Mouse (Mus musculus) C2C12 (cell line): ENCODE measurements around the gene Cnn2. TPM values are rescaled to one million over a fixed set of nuclear protein-coding genes. Genes with fewer than 3 reads are reported as not detected.

Experiments used
- H3K27me3 ChIP-seq: one replicate; pipeline ENCODE4 v1.6.1; 2011; ENCODE audit not compliant: control insufficient read depth, insufficient read depth, insufficient read length
- H3K36me3 ChIP-seq: one replicate; pipeline ENCODE4 v1.6.1; 2011; ENCODE audit not compliant: control insufficient read depth, insufficient read depth
- H3K4me3 ChIP-seq: one replicate; pipeline ENCODE4 v1.5.1; 2011; ENCODE audit warnings: mild to moderate bottlenecking, control low read depth; ENCODE audit not compliant: poor library complexity, insufficient read depth, severe bottlenecking
- H3K79me2 ChIP-seq: one replicate; pipeline ENCODE4 v1.6.1; 2011; ENCODE audit not compliant: control insufficient read depth, insufficient read depth
- H3K79me3 ChIP-seq: one replicate; pipeline ENCODE4 v1.6.1; 2011; ENCODE audit warnings: low read depth, control low read depth
- H3ac ChIP-seq: one replicate; pipeline ENCODE3; 2011; ENCODE audit warnings: low read depth; ENCODE audit not compliant: control insufficient read depth, insufficient read length
- CEBPB ChIP-seq: IDR thresholded peaks from one replicate; pipeline ENCODE4 v1.6.1; 2011; ENCODE audit warnings: low read depth, mild to moderate bottlenecking, control low read depth, moderate library complexity
- CTCF ChIP-seq: IDR thresholded peaks from one replicate; pipeline ENCODE4 v1.5.1; 2011; ENCODE audit not compliant: control insufficient read depth, insufficient read depth, insufficient read length
- FOSL1 ChIP-seq: IDR thresholded peaks from one replicate; pipeline ENCODE4 v1.8.0; 2011; ENCODE audit warnings: mild to moderate bottlenecking, low read length; ENCODE audit not compliant: poor library complexity, insufficient read depth, severe bottlenecking
- MAX ChIP-seq: IDR thresholded peaks from one replicate; pipeline ENCODE4 v1.6.1; 2011; ENCODE audit warnings: mild to moderate bottlenecking, control low read depth
- MYOD1 ChIP-seq: IDR thresholded peaks from one replicate; pipeline ENCODE4 v1.6.1; 2011; ENCODE audit warnings: low read depth; ENCODE audit not compliant: control insufficient read depth, insufficient read length
- MYOG ChIP-seq: IDR thresholded peaks from one replicate; pipeline ENCODE4 v1.6.1; 2011; ENCODE audit not compliant: control insufficient read depth, insufficient read length; ENCODE audit errors: extremely low read depth
- USF1 ChIP-seq: IDR thresholded peaks from one replicate; pipeline ENCODE4 v1.6.1; 2011; ENCODE audit warnings: low read depth, mild to moderate bottlenecking, control low read depth, moderate library complexity
- long read RNA-seq, 2 experiments: library from polyadenylated mRNA; unstranded; transcript quantifications; one replicate each; pipeline ENCODE4 v2.0.0; 2019 to 2020
- polyA plus RNA-seq: library from polyadenylated mRNA; unstranded; fragments of >200 nt; fragmentation: generic; extraction: Trizol; gene quantifications from one replicate; pipeline ENCODE4 v1.2.1, GENCODE M21; 2012; ENCODE audit warnings: missing spikeins

Gene Cnn2
- 437 TPM for polyA plus RNA-seq
- long read RNA-seq, experiment 1, transcript Cnn2-201 (7 exons, 2,460 nt), result major isoform, 683 of 784 reads
- long read RNA-seq, experiment 1, partial matches to known transcripts, result 83 of 784 reads
- long read RNA-seq, experiment 1, other reads (novel, unspliced or antisense), result 18 of 784 reads
- long read RNA-seq, experiment 2, transcript Cnn2-201 (7 exons, 2,460 nt), result major isoform, 3,670 of 3,752 reads
- long read RNA-seq, experiment 2, partial matches to known transcripts, result 23 of 3,752 reads
- long read RNA-seq, experiment 2, other reads (novel, unspliced or antisense), result 59 of 3,752 reads

GRCm38 (mm10) chr10:79988506-79989271, at the start of gene Cnn2:
TSS of gene Cnn2 (plus strand) at chr10:79988584.
- H3K79me2 ChIP-seq, result peaks cover 59% of the 10 kb centered on the region
- peak within 1 kb of the TSS; percentile 76 for H3ac ChIP-seq
- peaks cover 36% of the 10 kb centered on the region for H3K79me3 ChIP-seq
- TF ChIP-seq CTCF (no peak), CEBPB (no peak), MYOG (no peak), MAX (no peak), USF1 (no peak), MYOD1 (no peak), FOSL1 (no peak)
- H3K36me3 ChIP-seq, result peaks cover 31% of the 10 kb centered on the region
- H3K4me3 ChIP-seq, result peak within 1 kb of the TSS; percentile 94
- no peaks in the 10 kb centered on the region for H3K27me3 ChIP-seq

DNA sequence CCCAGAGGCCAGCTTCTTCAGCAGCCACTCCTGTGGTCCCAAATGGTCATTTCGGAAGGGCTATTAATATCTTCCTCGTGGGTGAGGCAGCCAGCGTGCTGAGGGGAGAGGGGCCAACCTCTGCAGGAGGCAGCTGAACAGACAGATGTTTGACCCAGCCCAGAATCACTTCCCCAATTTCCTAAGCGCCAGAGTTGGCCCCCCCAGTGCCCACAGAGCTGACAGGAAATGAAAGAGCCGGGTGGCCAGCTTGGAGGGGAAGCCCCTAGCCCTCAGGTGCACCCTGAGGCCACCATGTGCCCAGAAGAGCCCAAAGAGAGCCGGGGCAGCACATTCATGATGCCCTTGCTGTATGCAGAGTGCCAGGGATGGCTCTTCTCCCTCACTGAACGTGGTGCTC, 47.6 kb upstream of the Cnn2 start:
- no peaks in the 10 kb centered on the region for H3K36me3 ChIP-seq

DNA sequence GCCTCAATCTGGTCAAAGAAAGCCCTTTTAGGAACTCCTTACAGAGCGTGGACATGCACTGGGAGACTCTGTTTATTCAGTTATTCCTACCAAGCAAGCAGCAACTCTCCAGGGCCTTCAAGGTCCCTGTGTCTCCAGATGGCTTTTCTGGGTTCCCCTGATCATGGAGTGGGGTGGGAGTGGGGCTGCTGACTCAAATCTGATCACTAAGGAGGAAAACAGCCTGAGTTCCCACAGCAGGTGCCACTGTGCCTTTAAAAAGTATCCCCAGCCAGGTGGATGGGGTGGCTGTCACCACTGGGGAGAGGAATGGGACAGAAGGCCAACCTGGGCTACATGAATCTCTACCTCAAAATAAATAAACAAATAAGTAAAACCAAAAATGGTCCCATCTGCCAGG, 45.4 kb upstream of the Cnn2 start:
- Histone ChIP-seq H3K79me3 (no peaks in the 10 kb centered on the region), H3K79me2 (no peaks in the 10 kb centered on the region), H3K4me3 (no peak overlapping the region), H3ac (no peak overlapping the region), H3K36me3 (no peaks in the 10 kb centered on the region), H3K27me3 (no peaks in the 10 kb centered on the region)
- no peak for TF ChIP-seq MAX
- no peak for TF ChIP-seq MYOD1
- no peak for TF ChIP-seq FOSL1
- no peak for TF ChIP-seq MYOG
- TF ChIP-seq CTCF, result no peak
- no peak for TF ChIP-seq USF1
- TF ChIP-seq CEBPB, result no peak

More for the DNA sequence above, 47.6 kb upstream of the Cnn2 start:
- Histone ChIP-seq H3K4me3 (no peak overlapping the region), H3ac (no peak overlapping the region), H3K79me3 (no peaks in the 10 kb centered on the region), H3K79me2 (no peaks in the 10 kb centered on the region), H3K27me3 (no peaks in the 10 kb centered on the region)
- no peak for TF ChIP-seq CEBPB
- TF ChIP-seq CTCF, result no peak
- no peak for TF ChIP-seq MYOD1
- no peak for TF ChIP-seq USF1
- TF ChIP-seq MAX, result no peak
- TF ChIP-seq FOSL1, result no peak
- TF ChIP-seq MYOG, result no peak

DNA sequence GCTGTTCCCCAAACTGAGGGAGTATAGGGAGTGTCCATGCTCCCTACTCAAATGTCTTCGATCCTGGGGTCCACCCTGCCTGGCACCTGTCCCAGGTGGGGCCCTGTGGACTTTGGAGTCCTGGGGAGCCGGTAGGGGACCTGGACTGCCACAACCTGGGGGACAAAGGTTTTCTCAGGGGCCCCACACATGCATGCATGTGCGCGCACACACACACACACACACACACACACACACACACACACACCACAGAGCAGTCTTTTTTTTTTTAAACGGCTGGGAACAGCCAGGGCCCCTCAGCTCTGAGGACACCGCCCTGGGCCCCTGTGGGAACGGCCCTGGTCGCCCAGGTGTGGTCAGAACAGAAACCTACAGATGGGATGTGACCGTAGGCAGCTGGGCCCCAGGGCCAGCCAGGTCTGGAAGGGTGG, 44.9 kb upstream of the Cnn2 start:
- H3K79me3 ChIP-seq, result no peaks in the 10 kb centered on the region
- H3K4me3 ChIP-seq, result no peak overlapping the region
- H3K36me3 ChIP-seq, result no peaks in the 10 kb centered on the region
- H3K79me2 ChIP-seq, result no peaks in the 10 kb centered on the region
- H3K27me3 ChIP-seq, result no peaks in the 10 kb centered on the region
- H3ac ChIP-seq, result no peak overlapping the region
- TF ChIP-seq USF1 (no peak), MYOD1 (no peak), MAX (no peak), CEBPB (no peak), MYOG (no peak), FOSL1 (no peak), CTCF (no peak)

DNA sequence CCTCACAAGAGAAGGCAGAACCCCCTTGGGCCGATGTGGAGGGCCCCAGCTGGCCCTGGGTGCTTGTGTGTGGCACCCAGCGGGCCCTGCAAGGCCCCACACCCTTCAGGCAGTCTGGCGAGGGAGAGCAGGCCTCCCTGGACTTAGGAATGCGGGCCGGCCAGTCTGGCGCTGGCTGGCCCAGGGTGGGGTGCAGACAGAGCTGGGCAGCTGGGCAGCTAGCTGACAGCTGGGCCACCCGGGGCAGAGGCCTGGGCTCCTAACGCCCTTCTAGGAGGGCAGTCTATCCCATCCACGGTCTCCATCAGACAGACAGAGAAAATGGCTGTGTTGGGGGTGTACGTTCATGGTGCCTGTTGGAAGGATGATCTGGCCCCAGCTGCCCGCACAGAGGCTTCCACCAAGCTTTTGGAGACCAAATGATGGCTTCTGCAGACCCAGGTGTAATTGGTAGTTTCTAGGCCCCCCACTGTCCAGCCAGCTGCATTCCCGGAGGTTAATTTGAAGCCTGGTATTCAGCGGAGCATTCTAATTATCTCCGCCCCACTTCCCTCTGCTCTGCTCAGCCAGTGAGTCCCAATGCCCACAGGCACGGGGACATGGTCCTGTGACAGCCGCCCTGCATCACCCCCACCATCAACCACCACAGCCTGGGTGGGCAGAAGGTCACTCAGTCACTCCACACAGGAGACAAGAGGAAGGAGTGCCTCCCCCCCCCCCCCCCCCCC, 42.7 kb upstream of the Cnn2 start:
- Histone ChIP-seq H3K79me3 (no peaks in the 10 kb centered on the region), H3K4me3 (no peak overlapping the region), H3K27me3 (no peaks in the 10 kb centered on the region), H3K79me2 (no peaks in the 10 kb centered on the region), H3ac (no peak overlapping the region), H3K36me3 (no peaks in the 10 kb centered on the region)
- TF ChIP-seq MYOD1, result peak; percentile 35
- TF ChIP-seq MAX, result no peak
